Mouse (Mus musculus) ES-E14 (cell line): ENCODE results near the gene Necab2. TPM values are rescaled to one million over a fixed set of nuclear protein-coding genes. Genes with fewer than 3 reads are reported as not detected.

Experiments used
- DNase-seq: peaks from one replicate; pipeline ENCODE4 v3.0.0-alpha.2; 2013; ENCODE audit warnings: low read depth, low spot score
- H3K27ac ChIP-seq: 2 replicates; pipeline ENCODE4 v1.5.1; 2012; ENCODE audit warnings: low read depth, mild to moderate bottlenecking, low read length, moderate library complexity, mixed read lengths; ENCODE audit not compliant: poor library complexity, insufficient read depth, severe bottlenecking
- H3K36me3 ChIP-seq: 2 replicates; pipeline ENCODE4 v1.6.1; 2012; ENCODE audit warnings: mild to moderate bottlenecking, low read length, moderate library complexity, mixed read lengths; ENCODE audit not compliant: control insufficient read depth, poor library complexity, insufficient read depth, severe bottlenecking
- H3K4me1 ChIP-seq, 2 experiments: fragments of 150-350 bp in 1 of 2; sonication (generic) in 1 of 2; 2 replicates each; pipeline ENCODE4 v1.6.1; 2012; ENCODE audit warnings: low read length in 2 of 2, mild to moderate bottlenecking in 1 of 2, mixed read lengths in 1 of 2; ENCODE audit not compliant: control insufficient read depth in 2 of 2, insufficient read depth in 2 of 2, poor library complexity in 1 of 2
- H3K4me3 ChIP-seq, 2 experiments: fragments of 150-350 bp in 1 of 2; sonication (generic) in 1 of 2; 2 replicates each; pipeline ENCODE4 v1.5.1; 2012; ENCODE audit warnings: low read length in 2 of 2, low read depth in 1 of 2, mild to moderate bottlenecking in 1 of 2, mixed read lengths in 1 of 2; ENCODE audit not compliant: insufficient read depth in 1 of 2, poor library complexity in 1 of 2, severe bottlenecking in 1 of 2
- H3K9ac ChIP-seq: 2 replicates; pipeline ENCODE4 v1.6.1; 2012; ENCODE audit warnings: low read depth, mild to moderate bottlenecking, low read length, mixed read lengths; ENCODE audit not compliant: poor library complexity, insufficient read depth, severe bottlenecking
- H3K9me3 ChIP-seq: fragments of 150-350 bp; sonication (generic); 2 replicates; pipeline ENCODE4 v1.6.1; 2012; ENCODE audit warnings: low read depth, mild to moderate bottlenecking, low read length; ENCODE audit not compliant: control insufficient read depth, insufficient read depth
- CHD2 ChIP-seq: IDR thresholded peaks from 2 replicates; pipeline ENCODE4 v1.6.1; 2014; ENCODE audit warnings: mild to moderate bottlenecking, low read depth, low read length, inconsistent platforms
- HCFC1 ChIP-seq: IDR thresholded peaks from 2 replicates; pipeline ENCODE4 v1.6.1; 2012; ENCODE audit warnings: low read length, inconsistent platforms, borderline replicate concordance; ENCODE audit not compliant: insufficient read depth
- MAFK ChIP-seq: IDR thresholded peaks from 2 replicates; pipeline ENCODE4 v1.6.1; 2014; ENCODE audit warnings: mild to moderate bottlenecking, low read depth, low read length, inconsistent platforms; ENCODE audit not compliant: insufficient read depth
- ZC3H11A ChIP-seq: IDR thresholded peaks from 2 replicates; pipeline ENCODE4 v1.6.1; 2012; ENCODE audit warnings: low read depth, mild to moderate bottlenecking, inconsistent platforms, low read length, borderline replicate concordance
- ZNF384 ChIP-seq: IDR thresholded peaks from 2 replicates; pipeline ENCODE4 v1.6.1; 2012; ENCODE audit warnings: low read depth, low read length, inconsistent platforms
- in situ Hi-C, 2 experiments: fragments of 600-800 bp; cut with MboI; formaldehyde crosslinking; loops; one replicate each; pipeline ENCODE4 v1.15.1; 2025; ENCODE audit warnings: low sequenced_read_pairs in 2 of 2, inconsistent platforms in 1 of 2; ENCODE audit not compliant: unreplicated experiment in 2 of 2
- total RNA-seq: library from RNA; depleted of rRNA; stranded (reverse); fragments of 300-350 nt; gene quantifications from 2 replicates; pipeline ENCODE4 v1.2.3, GENCODE M21; 2012

Gene Necab2
- total RNA-seq, 1 experiment = 8.5 TPM

GRCm38 (mm10) chr8:119484145-119484896 lies 37.8 kb downstream of the Necab2 start:
- in situ Hi-C loops = no loop called here
- no peak overlapping the region for H3K9ac ChIP-seq
- TF ChIP-seq HCFC1 = no peak
- no peak for TF ChIP-seq CHD2
- TF ChIP-seq ZNF384 = no peak
- TF ChIP-seq MAFK = no peak
- TF ChIP-seq ZC3H11A = no peak
- DNase-seq = no peak
- H3K4me1 ChIP-seq = peaks cover 5 to 18% of the 10 kb centered on the region in 2 experiments; a peak in 3 of 4 replicates
- H3K9me3 ChIP-seq = no peaks in the 10 kb centered on the region
- H3K27ac ChIP-seq = no peak overlapping the region
- no peaks in the 10 kb centered on the region for H3K36me3 ChIP-seq
- no peak overlapping the region for H3K4me3 ChIP-seq

- TF ChIP-seq ZC3H11A (no peak), HCFC1 (no peak), MAFK (no peak), CHD2 (no peak), ZNF384 (no peak)
- H3K9ac ChIP-seq = no peak overlapping the region
- peaks cover 6 to 34% of the 10 kb centered on the region in 2 experiments; a peak in 3 of 4 replicates for H3K4me1 ChIP-seq
- no peaks in the 10 kb centered on the region for H3K9me3 ChIP-seq
- H3K36me3 ChIP-seq = no peaks in the 10 kb centered on the region
- H3K4me3 ChIP-seq = no peak overlapping the region
- no peak for DNase-seq
- H3K27ac ChIP-seq = no peak overlapping the region
- in situ Hi-C loops = no loop called here
Measured at GRCm38 (mm10) chr8:119487093-119487492, 40.6 kb downstream of the Necab2 start.

DNA sequence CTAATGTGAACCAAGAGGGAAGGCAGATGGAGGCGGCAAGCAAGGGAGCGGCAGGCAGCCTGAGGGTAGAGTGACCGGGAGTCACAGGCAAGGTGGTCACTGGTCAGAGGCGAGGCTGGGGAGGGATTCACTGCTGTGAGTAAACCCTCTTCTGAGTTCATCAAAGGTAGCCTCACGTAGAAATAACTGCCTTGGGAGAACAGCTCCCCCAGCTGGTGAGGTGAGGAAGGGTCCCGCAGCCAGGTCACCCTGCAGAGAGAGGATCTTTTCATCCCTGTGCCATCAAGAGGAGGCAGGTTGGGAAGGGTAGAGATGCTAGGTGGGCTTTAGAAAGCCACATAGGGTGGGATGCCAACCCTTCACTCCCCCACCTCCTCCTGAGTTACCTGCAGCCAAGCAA lies 50.3 kb downstream of the Necab2 start:
- Histone ChIP-seq H3K36me3 (no peaks in the 10 kb centered on the region), H3K4me1 (peaks cover 0 to 19% of the 10 kb centered on the region in 2 experiments; a peak in 2 of 4 replicates), H3K9me3 (no peaks in the 10 kb centered on the region), H3K4me3 (no peak overlapping the region), H3K27ac (no peak overlapping the region), H3K9ac (no peak overlapping the region)
- TF ChIP-seq MAFK (no peak), ZC3H11A (peak; percentile 44)
- in situ Hi-C loops = no loop called here
- peak; percentile 47 for DNase-seq

DNA sequence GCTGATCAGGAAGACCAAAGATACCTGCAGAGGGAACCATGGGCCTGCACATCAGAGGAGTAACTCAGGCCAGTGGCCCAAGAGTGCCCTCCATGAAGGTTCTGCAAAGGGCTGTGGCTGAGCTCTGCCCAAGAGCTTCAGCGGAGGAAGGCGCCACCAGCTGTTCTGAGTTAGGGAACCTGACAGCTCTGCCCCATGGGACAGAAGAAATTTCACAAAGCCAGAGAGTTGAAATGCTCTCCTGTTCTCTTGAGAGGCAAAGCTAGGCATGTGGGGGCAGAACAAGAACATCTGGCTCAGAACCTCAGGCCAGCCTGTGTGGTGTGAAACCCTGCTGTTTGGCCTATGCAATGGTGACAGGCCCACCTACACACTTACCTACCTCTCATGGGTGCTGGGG lies 53.3 kb downstream of the Necab2 start:
- Histone ChIP-seq H3K4me1 (peaks cover 2 to 39% of the 10 kb centered on the region in 2 experiments; a peak in 2 of 4 replicates), H3K9ac (no peak overlapping the region), H3K9me3 (no peaks in the 10 kb centered on the region), H3K4me3 (no peak overlapping the region), H3K36me3 (no peaks in the 10 kb centered on the region), H3K27ac (no peak overlapping the region)
- no peak for TF ChIP-seq MAFK
- TF ChIP-seq CHD2 = no peak
- no peak for TF ChIP-seq ZNF384
- no peak for TF ChIP-seq ZC3H11A
- TF ChIP-seq HCFC1 = no peak
- no peak for DNase-seq
- in situ Hi-C loops = no loop called here

DNA sequence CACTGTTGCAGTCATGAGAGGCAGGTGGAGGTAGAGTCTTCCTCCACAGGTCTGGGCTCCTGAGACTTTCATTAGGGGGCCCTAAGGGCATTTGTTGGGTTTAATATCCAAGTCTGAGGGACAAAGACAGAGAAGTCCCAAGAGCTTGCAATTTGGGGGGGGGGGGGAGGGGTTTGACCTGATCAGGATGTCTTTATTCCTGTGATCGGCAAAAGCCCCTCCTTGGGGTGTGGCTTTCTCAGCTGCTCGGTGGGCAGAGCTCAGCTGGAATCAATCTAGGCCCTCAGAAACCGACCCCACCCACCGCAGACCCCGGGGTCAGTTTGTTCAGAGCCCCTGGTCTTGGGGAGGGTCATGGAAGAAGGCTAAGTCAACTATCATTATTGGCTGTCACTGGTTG lies 55.1 kb downstream of the Necab2 start, which contains the start of gene Slc38a8:
Gene Slc38a8 (minus strand): TSS at position 101 of the 400 bp plus-strand sequence.
- Histone ChIP-seq H3K27ac (no peak within 1 kb of the TSS), H3K9me3 (no peaks in the 10 kb centered on the region), H3K4me1 (peaks cover 2 to 44% of the 10 kb centered on the region in 2 experiments; a peak in 2 of 4 replicates), H3K36me3 (peaks cover 4% of the 10 kb centered on the region), H3K4me3 (no peak within 1 kb of the TSS), H3K9ac (no peak within 1 kb of the TSS)
- no peak for DNase-seq
- TF ChIP-seq ZC3H11A (no peak), CHD2 (no peak), ZNF384 (no peak), HCFC1 (no peak), MAFK (no peak)
- in situ Hi-C loops = no loop called here
